25 mouse cellular contexts compared by ENCODE assay signal in the genomic region with DNA sequence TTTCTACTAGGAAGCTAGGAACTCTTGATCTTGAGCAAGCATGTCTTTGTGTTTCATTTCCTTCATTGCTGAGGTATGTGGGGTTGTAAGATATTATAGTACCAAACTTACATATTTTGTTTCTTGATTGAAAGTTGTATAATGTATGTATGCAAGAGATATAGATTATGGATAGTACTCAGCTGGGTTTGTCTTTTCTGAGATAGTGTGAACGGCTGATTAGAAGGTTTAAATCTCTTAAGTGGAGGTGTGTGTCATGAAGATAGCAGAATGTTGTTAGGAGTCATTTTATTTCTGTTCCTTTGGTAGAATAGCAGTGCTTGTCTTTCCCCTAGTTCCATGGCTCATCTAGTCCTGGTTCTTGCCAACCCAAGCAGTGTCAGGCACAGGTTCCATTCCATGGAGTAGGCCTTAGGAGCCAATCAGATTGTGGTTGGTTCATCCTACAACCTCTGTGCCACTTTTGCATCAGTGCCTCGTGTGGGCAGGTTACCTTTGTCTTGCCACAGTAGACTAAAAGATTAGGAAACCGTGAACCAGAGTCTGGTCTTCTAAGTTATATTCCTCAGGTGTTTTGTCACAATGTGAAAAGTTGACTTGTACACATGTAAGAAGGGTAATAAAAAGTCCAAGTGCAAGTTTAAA. TPM values are rescaled to one million over a fixed set of nuclear protein-coding genes. Genes with fewer than 3 reads are reported as not detected.
A peak's percentile ranks its signal among the peaks of the same experiment; 100 is the strongest.
DNase-seq lines count a peak whose midpoint lies in the region; ATAC-seq lines count a peak whose summit lies in the region.
"Had no signal": no experiment of that assay in that cellular context is flagged by ENCODE, and none has a peak within 500 bp of the region (broad histone marks: within the 10 kb centered on the region; RNA-seq: fewer than 3 reads in every experiment).

No protein-coding gene starts in this region.

- H3K36me3 ChIP-seq in liver, embryonic 16.5 days (ENCODE audit: control insufficient read depth, insufficient read depth), result no peaks in the 10 kb centered on the region
- no peaks in the 10 kb centered on the region for H3K36me3 ChIP-seq in liver, embryonic 12.5 days
- H3K36me3 ChIP-seq in hindbrain, embryonic 10.5 days, result no peaks in the 10 kb centered on the region
- H3K36me3 ChIP-seq: embryonic facial prominence, embryonic 12.5 days; embryonic facial prominence, embryonic 15.5 days; heart, embryonic 12.5 days; heart, embryonic 15.5 days; hindbrain, embryonic 12.5 days; hindbrain, embryonic 15.5 days had no signal

- H3K4me2 ChIP-seq in liver, embryonic 16.5 days (ENCODE audit: low read depth, low read length), result no peak overlapping the region
- H3K4me2 ChIP-seq in liver, embryonic 12.5 days, result no peak overlapping the region
- H3K4me2 ChIP-seq: embryonic facial prominence, embryonic 12.5 days; embryonic facial prominence, embryonic 15.5 days; forebrain, embryonic 13.5 days; heart, embryonic 12.5 days; heart, embryonic 15.5 days; hindbrain, embryonic 12.5 days; hindbrain, embryonic 15.5 days had no signal

- H3K4me1 ChIP-seq in liver, embryonic 16.5 days (ENCODE audit: control insufficient read depth, low read depth, low read length), result peaks cover 6% of the 10 kb centered on the region; the same call in 1 of the 2 replicates
- H3K4me1 ChIP-seq in liver, embryonic 12.5 days, result peaks cover 14% of the 10 kb centered on the region
- H3K4me1 ChIP-seq in hindbrain, embryonic 10.5 days (replicated peaks), result no peaks in the 10 kb centered on the region
- H3K4me1 ChIP-seq: embryonic facial prominence, embryonic 12.5 days; embryonic facial prominence, embryonic 15.5 days; forebrain, embryonic 13.5 days; heart, embryonic 15.5 days; hindbrain, embryonic 12.5 days had no signal

- DNase-seq in heart, adult 11 months, result peak; percentile 59
- DNase-seq in heart, postnatal 4 days, result no peak
- no peak for DNase-seq in hindbrain, embryonic 10.5 days (ENCODE audit: low spot score)
- DNase-seq: adrenal gland, postnatal 10 days; adrenal gland, postnatal 36 days; cerebellum, adult 18-20 months; cerebellum, adult 9-10 months; cerebellum, postnatal 14 days; gastrocnemius, postnatal 10 days; gastrocnemius, postnatal 36 days; heart, adult 18-20 months; heart, postnatal 10 days; heart, postnatal 36 days had no signal

- H3K27me3 ChIP-seq in liver, embryonic 16.5 days (ENCODE audit: control insufficient read depth, insufficient read depth, low read depth, low read length), result no peaks in the 10 kb centered on the region
- no peaks in the 10 kb centered on the region for H3K27me3 ChIP-seq in liver, embryonic 12.5 days (replicated peaks)
- no peaks in the 10 kb centered on the region for H3K27me3 ChIP-seq in hindbrain, embryonic 10.5 days (ENCODE audit: insufficient read depth, poor library complexity, severe bottlenecking)
- H3K27me3 ChIP-seq: embryonic facial prominence, embryonic 12.5 days; embryonic facial prominence, embryonic 15.5 days; forebrain, embryonic 13.5 days; heart, embryonic 12.5 days; heart, embryonic 15.5 days; hindbrain, embryonic 12.5 days; hindbrain, embryonic 15.5 days; Patski had no signal

- H3K4me3 ChIP-seq in liver, embryonic 16.5 days (ENCODE audit: low read depth, low read length), result no peak overlapping the region
- H3K4me3 ChIP-seq in liver, embryonic 12.5 days, result no peak overlapping the region
- no peak overlapping the region for H3K4me3 ChIP-seq in hindbrain, embryonic 10.5 days
- H3K4me3 ChIP-seq: embryonic facial prominence, embryonic 12.5 days; embryonic facial prominence, embryonic 15.5 days; forebrain, embryonic 13.5 days; heart, embryonic 12.5 days; heart, embryonic 15.5 days; hindbrain, embryonic 12.5 days; hindbrain, embryonic 15.5 days had no signal

- WGBS in liver, embryonic 16.5 days (ENCODE audit: insufficient replicate concordance), result 39% methylated on average over 3 of the region's 3 CpGs
- WGBS in liver, embryonic 12.5 days (ENCODE audit: insufficient replicate concordance), result 56% methylated on average over 3 of the region's 3 CpGs
- 86% methylated on average over 3 of the region's 3 CpGs for WGBS in hindbrain, embryonic 10.5 days

- no peak overlapping the region for H3K9ac ChIP-seq in liver, embryonic 16.5 days (ENCODE audit: low read depth, low read length)
- H3K9ac ChIP-seq in liver, embryonic 12.5 days, result no peak overlapping the region
- H3K9ac ChIP-seq: embryonic facial prominence, embryonic 12.5 days; embryonic facial prominence, embryonic 15.5 days; forebrain, embryonic 13.5 days; heart, embryonic 12.5 days; heart, embryonic 15.5 days; hindbrain, embryonic 12.5 days; hindbrain, embryonic 15.5 days had no signal

- H3K9me3 ChIP-seq in liver, embryonic 16.5 days (replicated peaks; ENCODE audit: control insufficient read depth, low read length), result no peaks in the 10 kb centered on the region
- H3K9me3 ChIP-seq in liver, embryonic 12.5 days (replicated peaks), result no peaks in the 10 kb centered on the region
- H3K9me3 ChIP-seq in hindbrain, embryonic 10.5 days, result no peaks in the 10 kb centered on the region
- H3K9me3 ChIP-seq: embryonic facial prominence, embryonic 12.5 days; embryonic facial prominence, embryonic 15.5 days; forebrain, embryonic 13.5 days; heart, embryonic 12.5 days; heart, embryonic 15.5 days; hindbrain, embryonic 12.5 days; hindbrain, embryonic 15.5 days had no signal

- peak; percentile 58 for ATAC-seq in liver, embryonic 16.5 days (ENCODE audit: low read depth)
- ATAC-seq in liver, embryonic 12.5 days, result no peak; the same call in 1 of the 2 replicates
- peak; percentile 32 for ATAC-seq in megakaryocyte-erythroid progenitor cell, adult 5-6 weeks (replicated peaks; ENCODE audit: low FRiP score, low TSS enrichment, poor library complexity, severe bottlenecking)
- ATAC-seq: forebrain, embryonic 13.5 days; forebrain, embryonic 16.5 days; Patski had no signal

- no peak overlapping the region for H3K27ac ChIP-seq in liver, embryonic 16.5 days (ENCODE audit: low read length)
- H3K27ac ChIP-seq in liver, embryonic 12.5 days, result no peak overlapping the region
- H3K27ac ChIP-seq in hindbrain, embryonic 10.5 days, result no peak overlapping the region
- H3K27ac ChIP-seq: embryonic facial prominence, embryonic 12.5 days; embryonic facial prominence, embryonic 15.5 days; forebrain, embryonic 13.5 days; heart, embryonic 15.5 days; hindbrain, embryonic 12.5 days; hindbrain, embryonic 15.5 days had no signal

RNA-seq across cellular contexts. Expression of gene Arhgap32, which starts 38.9 kb away (rescaled TPM):
- total RNA-seq in heart, postnatal 4 days (2021), result 10 to 100 TPM; 41.0 to 43.9 TPM
- polyA plus RNA-seq in liver, embryonic 16.5 days (2015; fragmentation: Nextera tagmentation; extraction: Ambion mirVana), result 0.32 and 0.57 TPM in 2 replicates
- polyA plus RNA-seq in liver, embryonic 12.5 days (2016; fragmentation: Nextera tagmentation; extraction: Ambion mirVana), result 0.56 and 0.80 TPM in 2 replicates
- total RNA-seq in megakaryocyte-erythroid progenitor cell, adult 5-6 weeks (2014; fragmentation: Nextera tagmentation), result 0.24 and 0.59 TPM in 2 replicates
- total RNA-seq in megakaryocyte-erythroid progenitor cell, adult 5-6 weeks (2017), result 0.38 and 10.4 TPM in 2 replicates
- polyA plus RNA-seq in hindbrain, embryonic 10.5 days (2016; fragmentation: Nextera tagmentation; extraction: Ambion mirVana), result 4.6 TPM in 2 replicates
